Mouse (Mus musculus) liver, embryonic 14.5 days (tissue): ENCODE measurements around the gene Dnm2. TPM values are rescaled to one million over a fixed set of nuclear protein-coding genes. Genes with fewer than 3 reads are reported as not detected.

Experiments used
- ATAC-seq: fragments of 200-750 bp; cut with Nextera tagmentation; 2 replicates; pipeline ENCODE4 v1.8.0; 2017; ENCODE audit warnings: moderate number of reproducible peaks, mild to moderate bottlenecking, moderate library complexity; ENCODE audit not compliant: insufficient read depth
- DNase-seq, 3 experiments: peaks; one replicate each; pipeline ENCODE4 v3.0.0-alpha.2; 2012 to 2013; ENCODE audit warnings: low read depth in 3 of 3, low spot score in 3 of 3
- H3K27ac ChIP-seq: fragments of 300-500 bp; sonication (generic); 2 replicates; pipeline ENCODE4 v1.5.1; 2014; ENCODE audit warnings: moderate library complexity, mild to moderate bottlenecking, control low read depth, inconsistent platforms
- H3K27me3 ChIP-seq: fragments of 300-500 bp; sonication (generic); 2 replicates; pipeline ENCODE4 v1.6.1; 2014; ENCODE audit warnings: mild to moderate bottlenecking, low read length, moderate library complexity; ENCODE audit not compliant: control insufficient read depth, insufficient read depth
- H3K36me3 ChIP-seq: fragments of 300-500 bp; sonication (generic); replicated peaks from 2 replicates; pipeline ENCODE4 v1.6.1; 2014; ENCODE audit warnings: low read depth; ENCODE audit not compliant: control insufficient read depth, insufficient read depth
- H3K4me1 ChIP-seq, 2 experiments: fragments of 200-500 bp in 1 of 2; fragments of 300-500 bp in 1 of 2; sonication (generic) in 1 of 2; replicated peaks; 2 replicates each; pipeline ENCODE4 v1.6.1; 2012 to 2014; ENCODE audit warnings: antibody characterized with exemption in 1 of 2, inconsistent platforms in 1 of 2, low read length in 1 of 2; ENCODE audit not compliant: control insufficient read depth in 2 of 2, insufficient read depth in 2 of 2
- H3K4me2 ChIP-seq: fragments of 300-500 bp; sonication (generic); 2 replicates; pipeline ENCODE4 v1.6.1; 2014; ENCODE audit warnings: low read depth, mild to moderate bottlenecking, control low read depth, moderate library complexity
- H3K4me3 ChIP-seq, 2 experiments: fragments of 200-500 bp in 1 of 2; fragments of 300-500 bp in 1 of 2; sonication (generic) in 1 of 2; 2 replicates each; pipeline ENCODE4 v1.5.1; 2012 to 2014; ENCODE audit warnings: low read depth in 2 of 2, low read length in 2 of 2, mild to moderate bottlenecking in 2 of 2, control low read depth in 1 of 2, inconsistent platforms in 1 of 2, moderate library complexity in 1 of 2; ENCODE audit not compliant: insufficient read depth in 1 of 2
- H3K9ac ChIP-seq: fragments of 300-500 bp; sonication (generic); replicated peaks from 2 replicates; pipeline ENCODE4 v1.6.1; 2014; ENCODE audit warnings: mild to moderate bottlenecking, control low read depth, moderate library complexity
- H3K9me3 ChIP-seq: fragments of 300-500 bp; sonication (generic); 2 replicates; pipeline ENCODE4 v1.6.1; 2016; ENCODE audit warnings: low read length, mixed read lengths; ENCODE audit not compliant: control insufficient read depth
- CTCF ChIP-seq: IDR thresholded peaks from 2 replicates; pipeline ENCODE4 v1.5.1; 2016; ENCODE audit warnings: antibody characterized with exemption, low read depth, control low read depth
- EP300 ChIP-seq: IDR thresholded peaks from 2 replicates; pipeline ENCODE4 v1.6.1; 2016; ENCODE audit warnings: antibody characterized with exemption, low read depth
- WGBS: fragments of 180-500 bp; shearing (Covaris S2); extraction: QIAGEN DNeasy Blood & Tissue Kit; methylation state at CpG from one replicate; pipeline ENCODE4 v1.1.7; 2014; ENCODE audit not compliant: insufficient replicate concordance; 5-methylcytosine and 5-hydroxymethylcytosine counted together
- polyA plus RNA-seq, 2 experiments: library from polyadenylated mRNA; depleted of rRNA in 1 of 2; stranded (reverse) in 1 of 2; unstranded in 1 of 2; fragments of >200 nt; fragmentation: Nextera tagmentation in 1 of 2; extraction: Ambion mirVana in 1 of 2; gene quantifications; 2 replicates each; pipeline versions ENCODE4 v1.2.1 to v1.2.3; 2012 to 2014

Gene Dnm2
- polyA plus RNA-seq, 2 experiments = 31.6 to 36.8 TPM

GRCm38 (mm10) chr9:21508871-21509404 lies 84.2 kb downstream of the Dnm2 start:
- DNase-seq = no peak
- Histone ChIP-seq H3K9ac (peak overlapping the region; percentile 59), H3K9me3 (no peaks in the 10 kb centered on the region), H3K4me3 (peak overlapping the region; percentile 61 to 94), H3K27me3 (no peaks in the 10 kb centered on the region), H3K27ac (no peak overlapping the region), H3K4me1 (peaks cover 7 to 19% of the 10 kb centered on the region in 2 experiments), H3K4me2 (peak overlapping the region; percentile 87), H3K36me3 (peaks cover 24% of the 10 kb centered on the region)
- TF ChIP-seq CTCF (no peak), EP300 (no peak)
- ATAC-seq = no peak
- WGBS = 75% methylated on average over 7 of the region's 7 CpGs

- peaks cover 22% of the 10 kb centered on the region for H3K36me3 ChIP-seq
- peak; percentile 89 to 92 (median 90) for DNase-seq
- under 1% methylated on average over 44 of the region's 44 CpGs for WGBS
- peak within 1 kb of the TSS; percentile 83 for H3K27ac ChIP-seq
- peak within 1 kb of the TSS; percentile 66 for H3K9ac ChIP-seq
- H3K4me1 ChIP-seq = peaks cover 7 to 22% of the 10 kb centered on the region in 2 experiments
- H3K4me2 ChIP-seq = peak within 1 kb of the TSS; percentile 87
- no peaks in the 10 kb centered on the region for H3K27me3 ChIP-seq
- H3K9me3 ChIP-seq = no peaks in the 10 kb centered on the region
- peak within 1 kb of the TSS; percentile 61 to 94 for H3K4me3 ChIP-seq
- TF ChIP-seq EP300 (peak; percentile 67), CTCF (0 out of 2 replicates have a peak, but pooled peaks have one; percentile 5)
- peak; percentile 93 for ATAC-seq
These were observed 85.3 kb downstream of the Dnm2 start, which contains the start of gene Tmed1 for GRCm38 (mm10) chr9:21509772-21510688. TSS of gene Tmed1 (minus strand) at chr9:21510252.

GRCm38 (mm10) chr9:21510689-21511015 lies 85.9 kb downstream of the Dnm2 start:
- peaks cover 16% of the 10 kb centered on the region for H3K36me3 ChIP-seq
- TF ChIP-seq EP300 = no peak
- TF ChIP-seq CTCF = no peak
- peak overlapping the region; percentile 66 for H3K9ac ChIP-seq
- H3K4me3 ChIP-seq = peak overlapping the region; percentile 61 to 94
- no peaks in the 10 kb centered on the region for H3K9me3 ChIP-seq
- no peaks in the 10 kb centered on the region for H3K27me3 ChIP-seq
- 4% methylated on average over 7 of the region's 7 CpGs for WGBS
- peaks cover 7 to 22% of the 10 kb centered on the region in 2 experiments for H3K4me1 ChIP-seq
- DNase-seq = no peak
- no peak for ATAC-seq
- H3K4me2 ChIP-seq = peak overlapping the region; percentile 87
- peak overlapping the region; percentile 83 for H3K27ac ChIP-seq

GRCm38 (mm10) chr9:21511052-21511451 lies 86.3 kb downstream of the Dnm2 start:
- peak overlapping the region; percentile 87 for H3K4me2 ChIP-seq
- H3K4me3 ChIP-seq = peak overlapping the region; percentile 61 to 94
- peaks cover 13% of the 10 kb centered on the region for H3K36me3 ChIP-seq
- H3K27ac ChIP-seq = peak overlapping the region; percentile 83
- H3K4me1 ChIP-seq = peaks cover 7 to 22% of the 10 kb centered on the region in 2 experiments
- H3K27me3 ChIP-seq = no peaks in the 10 kb centered on the region
- peak overlapping the region; percentile 66; the same call in 1 of the 2 replicates for H3K9ac ChIP-seq
- ATAC-seq (no peak), DNase-seq (no peak)
- 61% methylated on average over 9 of the region's 9 CpGs for WGBS
- no peak for TF ChIP-seq EP300
- TF ChIP-seq CTCF = no peak
- H3K9me3 ChIP-seq = no peaks in the 10 kb centered on the region

- no peaks in the 10 kb centered on the region for H3K9me3 ChIP-seq
- ATAC-seq (no peak), DNase-seq (no peak)
- peak; percentile 3; the same call in 1 of the 2 replicates for TF ChIP-seq CTCF
- TF ChIP-seq EP300 = no peak
- no peak overlapping the region for H3K4me2 ChIP-seq
- no peak overlapping the region for H3K9ac ChIP-seq
- peaks cover 2% of the 10 kb centered on the region; the same call in 1 of the 2 replicates for H3K36me3 ChIP-seq
- H3K27me3 ChIP-seq = no peaks in the 10 kb centered on the region
- no peak overlapping the region for H3K27ac ChIP-seq
- peaks cover 7 to 24% of the 10 kb centered on the region in 2 experiments for H3K4me1 ChIP-seq
- H3K4me3 ChIP-seq = no peak overlapping the region
- WGBS = 93% methylated on average over 4 of the region's 4 CpGs
These were observed 88.8 kb downstream of the Dnm2 start for GRCm38 (mm10) chr9:21513466-21513865.
